Mouse (Mus musculus) MEL (cell line): ENCODE measurements at regions not wholly inside any gene's neighbourhood (a gene's known extent, or its start where the extent isn't known, plus 50 kb on each side); places are given as distances from the start of the nearest gene placed in this dataset.

Experiments
- CHD2 ChIP-seq: IDR thresholded peaks from 2 replicates; pipeline ENCODE4 v1.6.1; 2011; ENCODE audit warnings: low read length, improper control_type of control experiment
- EP300 ChIP-seq, 2 experiments: IDR thresholded peaks; 2 replicates each; pipeline ENCODE4 v1.6.1; 2011; ENCODE audit warnings: improper control_type of control experiment in 2 of 2, low read length in 2 of 2, low read depth in 1 of 2, mild to moderate bottlenecking in 1 of 2
- ETS1 ChIP-seq: IDR thresholded peaks from 2 replicates; pipeline ENCODE4 v1.6.1; 2012; ENCODE audit warnings: low read depth, mild to moderate bottlenecking, inconsistent platforms, low read length, improper control_type of control experiment, moderate library complexity
- GATA1 ChIP-seq: IDR thresholded peaks from 2 replicates; pipeline ENCODE4 v1.6.1; 2011; ENCODE audit warnings: low read depth, low read length, improper control_type of control experiment
- MAX ChIP-seq: IDR thresholded peaks from 2 replicates; pipeline ENCODE4 v1.6.1; 2011; ENCODE audit warnings: low read length, improper control_type of control experiment
- POLR2A ChIP-seq, 2 experiments: IDR thresholded peaks; 2 replicates each; pipeline ENCODE4 v1.6.1; 2011 to 2012; ENCODE audit warnings: low read length in 2 of 2, mild to moderate bottlenecking in 2 of 2, control low read depth in 1 of 2, improper control_type of control experiment in 1 of 2, low read depth in 1 of 2, moderate library complexity in 1 of 2; ENCODE audit not compliant: control insufficient read depth in 1 of 2, insufficient read depth in 1 of 2, poor library complexity in 1 of 2
- POLR2AphosphoS2 ChIP-seq: IDR thresholded peaks from 2 replicates; pipeline ENCODE4 v1.6.1; 2011; ENCODE audit warnings: low read length, improper control_type of control experiment
- SIN3A ChIP-seq: IDR thresholded peaks from 2 replicates; pipeline ENCODE4 v1.6.1; 2012; ENCODE audit warnings: low read length, improper control_type of control experiment, inconsistent platforms
- TBP ChIP-seq: IDR thresholded peaks from 2 replicates; pipeline ENCODE4 v1.8.0; 2011; ENCODE audit warnings: low read depth, low read length, improper control_type of control experiment
- ZNF384 ChIP-seq: IDR thresholded peaks from 2 replicates; pipeline ENCODE4 v1.6.1; 2012; ENCODE audit warnings: low read depth, mild to moderate bottlenecking, inconsistent platforms, low read length, improper control_type of control experiment

GRCm38 (mm10) chr1:34761436-34761835, 81.4 kb downstream of the Fam168b start:
- TF ChIP-seq CHD2 (no peak), POLR2AphosphoS2 (no peak), EP300 (IDR thresholded peaks at IDR 0.05; ENCODE audit: low read depth in 1 of 2, low read length in 2 of 2) (no peak), ETS1 (no peak), ZNF384 (no peak), TBP (no peak), GATA1 (no peak), POLR2A (IDR thresholded peaks at IDR 0.05; ENCODE audit: control insufficient read depth in 1 of 2, insufficient read depth in 1 of 2, low read depth in 1 of 2, low read length in 2 of 2, poor library complexity in 1 of 2) (no peak), MAX (no peak), SIN3A (no peak)
